ENCODE assay signal across 15 mouse cellular contexts in the genomic region with DNA sequence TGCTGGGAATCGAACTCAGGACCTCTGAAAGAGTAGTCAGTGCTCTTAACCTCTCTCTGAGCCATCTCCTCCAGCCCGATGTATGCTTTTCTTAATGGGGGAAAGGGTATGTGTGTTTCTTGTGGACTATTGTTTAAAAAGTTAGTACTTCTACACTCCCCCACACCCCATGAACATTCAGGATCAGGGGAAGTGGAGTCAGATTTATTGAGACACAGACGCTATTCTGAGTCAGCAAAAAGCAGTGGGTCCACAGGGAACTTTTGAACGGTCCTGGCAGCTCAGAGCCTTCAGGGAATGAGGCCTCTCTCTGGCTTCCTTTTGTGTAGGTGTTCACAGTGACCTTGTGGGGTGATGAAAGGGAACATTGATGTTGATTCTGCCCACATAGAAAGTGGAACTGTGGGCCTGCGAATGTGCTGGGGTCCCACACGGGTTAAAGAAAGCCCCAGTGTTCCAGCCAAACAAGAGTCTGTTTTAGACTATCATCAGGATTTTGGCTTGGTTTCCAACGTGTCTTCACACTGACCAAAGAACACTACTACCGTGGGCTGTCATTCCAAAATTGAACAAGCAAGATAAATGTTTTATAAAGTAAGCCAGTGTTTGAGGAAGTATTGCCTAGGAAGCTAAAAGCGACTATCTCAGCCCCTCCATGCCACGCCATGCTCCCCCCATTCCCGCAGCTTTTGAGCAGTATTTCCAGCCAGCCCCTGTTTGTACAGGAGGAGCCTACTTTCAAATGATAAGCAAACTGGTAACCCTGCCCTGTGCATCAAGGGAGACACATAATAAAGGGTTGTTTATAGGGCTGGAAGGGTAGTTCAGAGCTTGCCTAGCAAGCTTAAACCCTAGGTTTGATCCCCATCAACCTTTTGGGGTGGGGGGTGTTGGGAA. TPM values are rescaled to one million over a fixed set of nuclear protein-coding genes. Genes with fewer than 3 reads are reported as not detected.
A peak's percentile ranks its signal among the peaks of the same experiment; 100 is the strongest.
DNase-seq lines count a peak whose midpoint lies in the region; ATAC-seq and TF ChIP-seq lines count a peak whose summit lies in the region.
"Had no signal": no experiment of that assay in that cellular context is flagged by ENCODE, and none has a peak within 500 bp of the region (broad histone marks: within the 10 kb centered on the region; RNA-seq: fewer than 3 reads in every experiment).

No protein-coding gene starts in this region.

- H3K9me3 ChIP-seq in hindbrain, embryonic 15.5 days, result no peaks in the 10 kb centered on the region
- no peaks in the 10 kb centered on the region for H3K9me3 ChIP-seq in hindbrain, embryonic 12.5 days (replicated peaks)
- H3K9me3 ChIP-seq in MEL (replicated peaks; ENCODE audit: insufficient read depth, low read length), result no peaks in the 10 kb centered on the region
- no peaks in the 10 kb centered on the region for H3K9me3 ChIP-seq in liver, embryonic 15.5 days (replicated peaks)
- H3K9me3 ChIP-seq in stomach, postnatal 0 days (ENCODE audit: control insufficient read depth, low read length), result no peaks in the 10 kb centered on the region
- H3K9me3 ChIP-seq: limb, embryonic 10.5 days; midbrain, embryonic 15.5 days; stomach, embryonic 15.5 days had no signal

- WGBS in hindbrain, embryonic 15.5 days, result 73% methylated on average over 11 of the region's 11 CpGs
- 74% methylated on average over 11 of the region's 11 CpGs for WGBS in hindbrain, embryonic 12.5 days
- WGBS in liver, embryonic 15.5 days (ENCODE audit: insufficient replicate concordance), result 32% methylated on average over 11 of the region's 11 CpGs
- WGBS in stomach, postnatal 0 days, result 52% methylated on average over 11 of the region's 11 CpGs

- DNase-seq in cerebellum, adult 9-11 months, result peak; percentile 17
- DNase-seq in cerebellum, postnatal 10 days, result no peak
- DNase-seq in MEL (ENCODE audit: low read depth, low spot score), result peak; percentile 79
- no peak for DNase-seq in spleen, postnatal 10 days (ENCODE audit: low spot score in 2 of 2)
- DNase-seq in stomach, postnatal 0 days (ENCODE audit: low spot score), result no peak
- DNase-seq: kidney, postnatal 10 days; lung, postnatal 14 days; right cerebral cortex, postnatal 25 days had no signal

- TF ChIP-seq EP300 in MEL (IDR thresholded peaks at IDR 0.05; ENCODE audit: low read depth in 1 of 2, low read length in 2 of 2), result peak; percentile 33 to 50; a peak in 3 of 4 replicates
- no peak for TF ChIP-seq EP300 in stomach, postnatal 0 days (optimal IDR thresholded peaks at IDR 0.05)

- H3K27ac ChIP-seq in hindbrain, embryonic 15.5 days (replicated peaks), result 0 out of 2 replicates have a peak overlapping the region, but pooled peaks have one; percentile 10
- no peak overlapping the region for H3K27ac ChIP-seq in hindbrain, embryonic 12.5 days
- H3K27ac ChIP-seq in MEL (ENCODE audit: control insufficient read depth, low read depth, low read length), result peak overlapping the region; percentile 40
- peak overlapping the region; percentile 64 for H3K27ac ChIP-seq in liver, embryonic 15.5 days (replicated peaks)
- H3K27ac ChIP-seq in stomach, postnatal 0 days (replicated peaks), result no peak overlapping the region
- H3K27ac ChIP-seq: limb, embryonic 10.5 days; midbrain, embryonic 15.5 days; stomach, embryonic 15.5 days had no signal

- H3K79me2 ChIP-seq in MEL (ENCODE audit: control insufficient read depth, insufficient read depth, low read length, poor library complexity), result no peaks in the 10 kb centered on the region

- peaks cover 19% of the 10 kb centered on the region for H3K4me1 ChIP-seq in hindbrain, embryonic 15.5 days (replicated peaks)
- H3K4me1 ChIP-seq in hindbrain, embryonic 12.5 days, result peaks cover 7% of the 10 kb centered on the region; the same call in 1 of the 2 replicates
- H3K4me1 ChIP-seq in MEL (ENCODE audit: control insufficient read depth in 1 of 2, insufficient read depth in 2 of 2, low read length in 2 of 2), result peaks cover 12 to 34% of the 10 kb centered on the region in 2 experiments
- peaks cover 61% of the 10 kb centered on the region for H3K4me1 ChIP-seq in liver, embryonic 15.5 days (replicated peaks)
- H3K4me1 ChIP-seq in stomach, postnatal 0 days (replicated peaks; ENCODE audit: control insufficient read depth, insufficient read depth), result no peaks in the 10 kb centered on the region
- H3K4me1 ChIP-seq: limb, embryonic 10.5 days had no signal

- H3K4me2 ChIP-seq in hindbrain, embryonic 15.5 days, result no peak overlapping the region
- H3K4me2 ChIP-seq in hindbrain, embryonic 12.5 days (replicated peaks), result no peak overlapping the region
- no peak overlapping the region for H3K4me2 ChIP-seq in liver, embryonic 15.5 days
- H3K4me2 ChIP-seq in stomach, postnatal 0 days (replicated peaks; ENCODE audit: low read depth), result no peak overlapping the region
- H3K4me2 ChIP-seq: midbrain, embryonic 15.5 days; stomach, embryonic 15.5 days had no signal

- no peak for TF ChIP-seq RAD21 in MEL (IDR thresholded peaks at IDR 0.05; ENCODE audit: low read depth, low read length)

- H3K27me3 ChIP-seq in hindbrain, embryonic 15.5 days, result no peaks in the 10 kb centered on the region
- H3K27me3 ChIP-seq in hindbrain, embryonic 12.5 days, result no peaks in the 10 kb centered on the region
- no peaks in the 10 kb centered on the region for H3K27me3 ChIP-seq in MEL (ENCODE audit: control insufficient read depth in 1 of 2, insufficient read depth in 2 of 2, low read length in 2 of 2)
- no peaks in the 10 kb centered on the region for H3K27me3 ChIP-seq in liver, embryonic 15.5 days
- H3K27me3 ChIP-seq in stomach, postnatal 0 days (ENCODE audit: control insufficient read depth, insufficient read depth, low read length), result no peaks in the 10 kb centered on the region
- H3K27me3 ChIP-seq: midbrain, embryonic 15.5 days; stomach, embryonic 15.5 days had no signal

- no peak overlapping the region for H3K9ac ChIP-seq in hindbrain, embryonic 15.5 days
- H3K9ac ChIP-seq in hindbrain, embryonic 12.5 days, result no peak overlapping the region
- H3K9ac ChIP-seq in MEL (ENCODE audit: control insufficient read depth, low read depth, low read length, poor library complexity, severe bottlenecking), result peak overlapping the region; percentile 12
- H3K9ac ChIP-seq in liver, embryonic 15.5 days, result no peak overlapping the region
- no peak overlapping the region for H3K9ac ChIP-seq in stomach, postnatal 0 days (ENCODE audit: low read length)
- H3K9ac ChIP-seq: midbrain, embryonic 15.5 days; stomach, embryonic 15.5 days had no signal

- no peak for TF ChIP-seq CTCF in MEL (IDR thresholded peaks at IDR 0.05 in 2 of 3, conservative IDR thresholded peaks at IDR 0.05 in 1 of 3; ENCODE audit: control insufficient read depth in 1 of 3, insufficient read depth in 1 of 3, low read depth in 2 of 3, low read length in 3 of 3, poor library complexity in 1 of 3, severe bottlenecking in 1 of 3)
- TF ChIP-seq CTCF in stomach, postnatal 0 days (IDR thresholded peaks at IDR 0.05; ENCODE audit: low read depth), result no peak

- no peak for TF ChIP-seq POLR2A in MEL (IDR thresholded peaks at IDR 0.05; ENCODE audit: control insufficient read depth in 1 of 2, insufficient read depth in 1 of 2, low read depth in 1 of 2, low read length in 2 of 2, poor library complexity in 1 of 2)

- H3K36me3 ChIP-seq in hindbrain, embryonic 15.5 days, result peaks cover 5% of the 10 kb centered on the region; the same call in 1 of the 2 replicates
- peaks cover 9% of the 10 kb centered on the region; the same call in 1 of the 2 replicates for H3K36me3 ChIP-seq in hindbrain, embryonic 12.5 days
- H3K36me3 ChIP-seq in MEL (ENCODE audit: control insufficient read depth in 1 of 2, insufficient read depth in 2 of 2, low read length in 2 of 2), result peaks cover 0 to 34% of the 10 kb centered on the region in 2 experiments; a peak in 2 of 4 replicates
- H3K36me3 ChIP-seq in liver, embryonic 15.5 days (replicated peaks), result peaks cover 17% of the 10 kb centered on the region
- H3K36me3 ChIP-seq in stomach, postnatal 0 days (ENCODE audit: control insufficient read depth, insufficient read depth, low read length), result peaks cover 3% of the 10 kb centered on the region; the same call in 1 of the 2 replicates

- H3K4me3 ChIP-seq in hindbrain, embryonic 15.5 days, result no peak overlapping the region
- no peak overlapping the region for H3K4me3 ChIP-seq in hindbrain, embryonic 12.5 days
- H3K4me3 ChIP-seq in MEL (ENCODE audit: control insufficient read depth in 1 of 2, insufficient read depth in 1 of 2, low read depth in 2 of 2, low read length in 2 of 2), result peak overlapping the region; percentile 14 to 39
- H3K4me3 ChIP-seq in liver, embryonic 15.5 days (replicated peaks), result no peak overlapping the region
- H3K4me3 ChIP-seq in stomach, postnatal 0 days (ENCODE audit: low read depth, low read length), result no peak overlapping the region
- H3K4me3 ChIP-seq: erythroblast, embryonic 14.5 days; limb, embryonic 10.5 days; midbrain, embryonic 15.5 days; stomach, embryonic 15.5 days had no signal

- ATAC-seq in hindbrain, embryonic 15.5 days (ENCODE audit: low FRiP score, low read depth), result no peak
- ATAC-seq in hindbrain, embryonic 12.5 days (ENCODE audit: low FRiP score), result no peak
- ATAC-seq in liver, embryonic 15.5 days (ENCODE audit: insufficient read depth), result no peak
- no peak for ATAC-seq in stomach, postnatal 0 days (ENCODE audit: low FRiP score, low TSS enrichment)
- ATAC-seq: midbrain, embryonic 15.5 days had no signal

TF ChIP-seq in MEL, 35 proteins besides CTCF, POLR2A, EP300 and RAD21 (continues in another document):
- TF ChIP-seq POLR2AphosphoS2 (IDR thresholded peaks at IDR 0.05; ENCODE audit: low read length) (no peak), NRF1 (IDR thresholded peaks at IDR 0.05; ENCODE audit: insufficient read depth, low read depth, low read length, poor library complexity, severe bottlenecking) (no peak), KAT2A (conservative IDR thresholded peaks at IDR 0.05; ENCODE audit: low read depth, low read length) (no peak)

RNA-seq across cellular contexts. Expression of gene Crebrf, which starts 9.7 kb away (rescaled TPM):
- polyA plus RNA-seq in hindbrain, embryonic 15.5 days (2015; fragmentation: Nextera tagmentation; extraction: Ambion mirVana), result 11.5 and 12.4 TPM in 2 replicates
- 7.5 and 10.4 TPM in 2 replicates for polyA plus RNA-seq in hindbrain, embryonic 12.5 days (2016; fragmentation: Nextera tagmentation; extraction: Ambion mirVana)
- total RNA-seq in MEL (2012; rRNA removed), result 2.9 and 3.8 TPM in 2 replicates
- 1 to 10 TPM in 1 of 2 experiments, not detected in 1; 1.3 TPM for polyA plus RNA-seq in MEL (2012; ENCODE audit: insufficient read depth in 1 of 2, insufficient read length in 2 of 2, low read depth in 1 of 2, low replicate concordance in 2 of 2, missing spikeins in 1 of 2)
- polyA plus RNA-seq in liver, embryonic 15.5 days (2015; fragmentation: Nextera tagmentation; extraction: Ambion mirVana), result 4.2 and 4.7 TPM in 2 replicates
- 6.1 and 9.3 TPM in 2 replicates for polyA plus RNA-seq in stomach, postnatal 0 days (2015; fragmentation: Nextera tagmentation; extraction: Ambion mirVana)

RNA-seq across cellular contexts. Expression of gene Atp6v0e, which starts 42.7 kb away (rescaled TPM):
- 95.2 and 104 TPM in 2 replicates for polyA plus RNA-seq in hindbrain, embryonic 15.5 days (2015; fragmentation: Nextera tagmentation; extraction: Ambion mirVana)
- polyA plus RNA-seq in hindbrain, embryonic 12.5 days (2016; fragmentation: Nextera tagmentation; extraction: Ambion mirVana), result 108 and 111 TPM in 2 replicates
- 163 and 173 TPM in 2 replicates for total RNA-seq in MEL (2012; rRNA removed)
- polyA plus RNA-seq in MEL (2012; ENCODE audit: insufficient read depth in 1 of 2, insufficient read length in 2 of 2, low read depth in 1 of 2, low replicate concordance in 2 of 2, missing spikeins in 1 of 2), result 100 to 1,000 TPM in 1 of 2 experiments, not detected in 1; 200 TPM
- 141 and 154 TPM in 2 replicates for polyA plus RNA-seq in liver, embryonic 15.5 days (2015; fragmentation: Nextera tagmentation; extraction: Ambion mirVana)
- 334 and 340 TPM in 2 replicates for polyA plus RNA-seq in stomach, postnatal 0 days (2015; fragmentation: Nextera tagmentation; extraction: Ambion mirVana)

Comparison
In these comparisons a context has a peak if more than half of its experiments do, and no peak if none do; other contexts are left out.
1. DNase-seq: peak in cerebellum, adult 9-11 months (single experiment) and MEL (single experiment); none in cerebellum, postnatal 10 days (0 of 2), spleen, postnatal 10 days (0 of 2) and stomach, postnatal 0 days (single experiment).
2. H3K27ac ChIP-seq: peak in hindbrain, embryonic 15.5 days (single experiment), MEL (single experiment) and liver, embryonic 15.5 days (single experiment); none in hindbrain, embryonic 12.5 days (single experiment) and stomach, postnatal 0 days (single experiment).
3. H3K4me3 ChIP-seq: peak in MEL (2 of 2); none in hindbrain, embryonic 15.5 days (single experiment), hindbrain, embryonic 12.5 days (single experiment), liver, embryonic 15.5 days (single experiment) and stomach, postnatal 0 days (single experiment).